10 mouse cellular contexts compared by ENCODE assay signal in the genomic region with DNA sequence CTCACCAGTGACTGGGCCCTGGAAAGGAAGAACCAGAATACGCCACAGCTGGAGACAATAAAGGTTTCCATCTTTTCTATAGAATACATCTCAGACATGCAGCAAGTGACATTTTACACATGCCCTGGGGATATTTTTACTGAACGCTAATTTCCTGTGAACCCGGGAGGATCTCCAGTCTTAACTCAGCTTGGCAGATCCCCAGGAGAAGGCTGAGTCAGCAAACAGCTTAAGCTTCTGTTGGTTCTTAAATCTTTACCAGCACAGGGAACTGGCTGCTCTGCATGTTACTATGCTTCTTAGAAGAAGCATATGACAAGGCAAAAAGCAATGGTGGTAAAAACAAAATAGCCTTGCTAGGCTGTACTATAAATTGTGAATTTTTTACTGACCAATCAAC. TPM values are rescaled to one million over a fixed set of nuclear protein-coding genes. Genes with fewer than 3 reads are reported as not detected.
DNase-seq lines count a peak whose midpoint lies in the region; ATAC-seq and TF ChIP-seq lines count a peak whose summit lies in the region.
"Had no signal": no experiment of that assay in that cellular context is flagged by ENCODE, and none has a peak within 500 bp of the region (broad histone marks: within the 10 kb centered on the region; RNA-seq: fewer than 3 reads in every experiment).

No protein-coding gene starts in this region.

- no peak for TF ChIP-seq CTCF in lung, embryonic 14.5 days (IDR thresholded peaks at IDR 0.05; ENCODE audit: low read depth)

- no peaks in the 10 kb centered on the region for H3K4me1 ChIP-seq in lung, embryonic 14.5 days (ENCODE audit: insufficient read depth)
- 0 out of 2 replicates have a peak, but pooled peaks cover 3% of the 10 kb centered on the region for H3K4me1 ChIP-seq in midbrain, embryonic 13.5 days (replicated peaks)
- H3K4me1 ChIP-seq: limb, embryonic 15.5 days; stomach, embryonic 15.5 days had no signal

- no peaks in the 10 kb centered on the region for H3K36me3 ChIP-seq in lung, embryonic 14.5 days (ENCODE audit: insufficient read depth)
- no peaks in the 10 kb centered on the region for H3K36me3 ChIP-seq in midbrain, embryonic 13.5 days
- H3K36me3 ChIP-seq: limb, embryonic 15.5 days; stomach, embryonic 15.5 days had no signal

- no peak for ATAC-seq in lung, embryonic 14.5 days (ENCODE audit: insufficient read depth)
- ATAC-seq in midbrain, embryonic 13.5 days = no peak

- WGBS in lung, embryonic 14.5 days = 53% methylated on average over 3 of the region's 3 CpGs
- 58% methylated on average over 3 of the region's 3 CpGs for WGBS in midbrain, embryonic 13.5 days

- no peaks in the 10 kb centered on the region for H3K27me3 ChIP-seq in lung, embryonic 14.5 days (ENCODE audit: insufficient read depth, low read length)
- H3K27me3 ChIP-seq in midbrain, embryonic 13.5 days = no peaks in the 10 kb centered on the region
- H3K27me3 ChIP-seq: limb, embryonic 15.5 days; stomach, embryonic 15.5 days had no signal

- no peak overlapping the region for H3K9ac ChIP-seq in lung, embryonic 14.5 days
- no peak overlapping the region for H3K9ac ChIP-seq in midbrain, embryonic 13.5 days (replicated peaks)
- H3K9ac ChIP-seq: limb, embryonic 15.5 days; stomach, embryonic 15.5 days had no signal

- no peak overlapping the region for H3K4me2 ChIP-seq in lung, embryonic 14.5 days
- no peak overlapping the region for H3K4me2 ChIP-seq in midbrain, embryonic 13.5 days (replicated peaks)
- H3K4me2 ChIP-seq: limb, embryonic 15.5 days; stomach, embryonic 15.5 days had no signal

- no peak overlapping the region for H3K4me3 ChIP-seq in lung, embryonic 14.5 days (ENCODE audit: low read depth, low read length)
- H3K4me3 ChIP-seq in midbrain, embryonic 13.5 days (replicated peaks) = no peak overlapping the region
- H3K4me3 ChIP-seq: limb, embryonic 15.5 days; stomach, embryonic 15.5 days had no signal

- H3K9me3 ChIP-seq in lung, embryonic 14.5 days (ENCODE audit: low read depth, low read length) = no peaks in the 10 kb centered on the region
- peaks cover 4% of the 10 kb centered on the region for H3K9me3 ChIP-seq in midbrain, embryonic 13.5 days
- H3K9me3 ChIP-seq: limb, embryonic 15.5 days; stomach, embryonic 15.5 days had no signal

- peak; percentile 17 for DNase-seq in embryo, embryonic 10 days (ENCODE audit: low spot score)
- DNase-seq in embryo, embryonic 9.5 days (ENCODE audit: extremely low spot score) = no peak
- peak; percentile 73 for DNase-seq in lung, embryonic 14.5 days
- DNase-seq in lung, postnatal 10 days = no peak
- DNase-seq in forelimb bud, embryonic 11.5 days (ENCODE audit: low read depth, low spot score) = peak; percentile 50
- peak; percentile 12 to 49 for DNase-seq in right cerebral cortex, postnatal 36 days (ENCODE audit: low spot score in 2 of 2)
- DNase-seq in ovary, postnatal 14 days (ENCODE audit: low spot score) = no peak

- H3K27ac ChIP-seq in lung, embryonic 14.5 days (ENCODE audit: low read depth) = no peak overlapping the region
- no peak overlapping the region for H3K27ac ChIP-seq in midbrain, embryonic 13.5 days
- H3K27ac ChIP-seq: limb, embryonic 15.5 days; stomach, embryonic 15.5 days had no signal

RNA-seq across cellular contexts. Expression of a gene that starts 59.7 kb away (rescaled TPM):
- 13.4 and 16.3 TPM in 2 replicates for polyA plus RNA-seq in lung, embryonic 14.5 days (2014; fragmentation: Nextera tagmentation; extraction: Ambion mirVana)
- polyA plus RNA-seq in midbrain, embryonic 13.5 days (2015; fragmentation: Nextera tagmentation; extraction: Ambion mirVana) = 446 and 458 TPM in 2 replicates

Comparison
In these comparisons a context has a peak if more than half of its experiments do, and no peak if none do; other contexts are left out.
1. DNase-seq: peak in embryo, embryonic 10 days (single experiment), lung, embryonic 14.5 days (single experiment), forelimb bud, embryonic 11.5 days (single experiment) and right cerebral cortex, postnatal 36 days (2 of 2); none in embryo, embryonic 9.5 days (single experiment), lung, postnatal 10 days (single experiment) and ovary, postnatal 14 days (single experiment).
2. RNA of a gene that starts 59.7 kb away (polyA plus RNA-seq): 446 to 458 TPM in midbrain, embryonic 13.5 days; 13.4 to 16.3 TPM in lung, embryonic 14.5 days; every median in the first group is over 10 times any median in the second.